Mouse (Mus musculus) regulatory T cell (primary cell): ENCODE data around the gene Jam3.
"Not testable (repeated sequence)": the region's sequence is repeated elsewhere in the genome, so short reads cannot be mapped to it uniquely, and the experiment has no call there.

Experiments used
- in situ Hi-C: fragments of 300-600 bp; cut with MboI, MseI; formaldehyde crosslinking; loops from one replicate; pipeline ENCODE4 v1.15.1; 2025; ENCODE audit warnings: high pct_unique_total_duplicates

The Jam3 gene

GRCm38 (mm10) chr9:27172839-27173238 lies 17.6 kb upstream of the Jam3 start:
- in situ Hi-C loops, result no loop called here

- in situ Hi-C loops, result no loop called here
Measured at GRCm38 (mm10) chr9:27170726-27171125, 15.5 kb upstream of the Jam3 start.

- in situ Hi-C loops, result no loop called here
Measured at GRCm38 (mm10) chr9:27166981-27167380, 11.8 kb upstream of the Jam3 start.

GRCm38 (mm10) chr9:27165596-27165995 lies 10.4 kb upstream of the Jam3 start:
- in situ Hi-C loops, result no loop called here

- in situ Hi-C loops, result no loop called here
Measured at GRCm38 (mm10) chr9:27164957-27165356, 9.7 kb upstream of the Jam3 start.

GRCm38 (mm10) chr9:27163661-27164060 lies 8.4 kb upstream of the Jam3 start:
- in situ Hi-C loops, result not testable (repeated sequence)

GRCm38 (mm10) chr9:27153861-27154260 lies 1.4 kb downstream of the Jam3 start:
- in situ Hi-C loops, result no loop called here

GRCm38 (mm10) chr9:27149836-27150235 lies 5.4 kb downstream of the Jam3 start:
- in situ Hi-C loops, result no loop called here

GRCm38 (mm10) chr9:27148631-27149471 lies 6.4 kb downstream of the Jam3 start:
- in situ Hi-C loops, result no loop called here

- in situ Hi-C loops, result no loop called here
Measured at GRCm38 (mm10) chr9:27147946-27148345, 7.3 kb downstream of the Jam3 start.

- in situ Hi-C loops, result no loop called here
Measured at GRCm38 (mm10) chr9:27146826-27147225, 8.4 kb downstream of the Jam3 start.

GRCm38 (mm10) chr9:27144996-27145395 lies 10.2 kb downstream of the Jam3 start:
- in situ Hi-C loops, result no loop called here

- in situ Hi-C loops, result no loop called here
Measured at GRCm38 (mm10) chr9:27144271-27144840, 10.9 kb downstream of the Jam3 start.

GRCm38 (mm10) chr9:27140432-27141065 lies 14.7 kb downstream of the Jam3 start:
- in situ Hi-C loops, result no loop called here

- in situ Hi-C loops, result no loop called here
Measured at GRCm38 (mm10) chr9:27136651-27137050, 18.6 kb downstream of the Jam3 start.

GRCm38 (mm10) chr9:27135372-27135771 lies 19.8 kb downstream of the Jam3 start:
- in situ Hi-C loops, result no loop called here

- in situ Hi-C loops, result no loop called here
Measured at GRCm38 (mm10) chr9:27134410-27134809, 20.8 kb downstream of the Jam3 start.

- in situ Hi-C loops, result no loop called here
Measured at GRCm38 (mm10) chr9:27128629-27129028, 26.6 kb downstream of the Jam3 start.

- in situ Hi-C loops, result no loop called here
Measured at GRCm38 (mm10) chr9:27126543-27126942, 28.7 kb downstream of the Jam3 start.

- in situ Hi-C loops, result no loop called here
Measured at GRCm38 (mm10) chr9:27125450-27125849, 29.8 kb downstream of the Jam3 start.

- in situ Hi-C loops, result no loop called here
Measured at GRCm38 (mm10) chr9:27123947-27124346, 31.3 kb downstream of the Jam3 start.

GRCm38 (mm10) chr9:27122963-27123362 lies 32.3 kb downstream of the Jam3 start:
- in situ Hi-C loops, result no loop called here

- in situ Hi-C loops, result no loop called here
Measured at GRCm38 (mm10) chr9:27122076-27122475, 33.1 kb downstream of the Jam3 start.
